Mouse (Mus musculus) kidney, postnatal 0 days (tissue): ENCODE results near the gene Sdk2. TPM values are rescaled to one million over a fixed set of nuclear protein-coding genes. Genes with fewer than 3 reads are reported as not detected.

Experiments used
- ATAC-seq: fragments of 200-750 bp; cut with Nextera tagmentation; replicated peaks from 2 replicates; pipeline ENCODE4 v1.8.0; 2017; ENCODE audit warnings: low read depth, moderate number of reproducible peaks, moderate TSS enrichment, moderate library complexity; ENCODE audit not compliant: low FRiP score
- DNase-seq: peaks from one replicate; pipeline ENCODE4 v3.0.0-alpha.2; 2016; ENCODE audit warnings: low spot score
- H3K27ac ChIP-seq: fragments of 300-500 bp; sonication (generic); 2 replicates; pipeline ENCODE4 v1.5.1; 2014; ENCODE audit warnings: mild to moderate bottlenecking
- H3K27me3 ChIP-seq: fragments of 300-500 bp; sonication (generic); 2 replicates; pipeline ENCODE4 v1.6.1; 2014; ENCODE audit warnings: low read length, mixed read lengths; ENCODE audit not compliant: insufficient read depth
- H3K36me3 ChIP-seq: fragments of 300-500 bp; sonication (generic); 2 replicates; pipeline ENCODE4 v1.6.1; 2014; ENCODE audit warnings: low read length, mixed read lengths; ENCODE audit not compliant: insufficient read depth
- H3K4me1 ChIP-seq: fragments of 300-500 bp; sonication (generic); replicated peaks from 2 replicates; pipeline ENCODE4 v1.6.1; 2014; ENCODE audit warnings: antibody characterized with exemption, low read length, mixed read lengths; ENCODE audit not compliant: insufficient read depth
- H3K4me2 ChIP-seq: fragments of 300-500 bp; sonication (generic); 2 replicates; pipeline ENCODE4 v1.6.1; 2014; ENCODE audit warnings: mild to moderate bottlenecking, low read length, moderate library complexity, mixed read lengths
- H3K4me3 ChIP-seq: fragments of 300-500 bp; sonication (generic); replicated peaks from 2 replicates; pipeline ENCODE4 v1.5.1; 2014; ENCODE audit warnings: low read depth, low read length
- H3K9ac ChIP-seq: fragments of 300-500 bp; sonication (generic); 2 replicates; pipeline ENCODE4 v1.6.1; 2014; ENCODE audit warnings: low read depth, low read length
- H3K9me3 ChIP-seq: fragments of 300-500 bp; sonication (generic); replicated peaks from 2 replicates; pipeline ENCODE4 v1.6.1; 2016; ENCODE audit warnings: low read length, inconsistent platforms, mixed read lengths
- CTCF ChIP-seq: IDR thresholded peaks from 2 replicates; pipeline ENCODE4 v1.5.1; 2016; ENCODE audit warnings: antibody characterized with exemption, low read depth, mild to moderate bottlenecking, moderate library complexity
- WGBS: fragments of 180-500 bp; shearing (Covaris S2); extraction: QIAGEN DNeasy Blood & Tissue Kit; methylation state at CpG from one replicate; pipeline ENCODE4 v1.1.7; 2014; 5-methylcytosine and 5-hydroxymethylcytosine counted together
- polyA plus RNA-seq: library from polyadenylated mRNA; unstranded; fragments of >200 nt; fragmentation: Nextera tagmentation; extraction: Ambion mirVana; gene quantifications from 2 replicates; pipeline ENCODE4 v1.2.1, GENCODE M21; 2015

Sdk2 gene
- polyA plus RNA-seq, 1 experiment from 2014 or later = 2.2 TPM

DNA sequence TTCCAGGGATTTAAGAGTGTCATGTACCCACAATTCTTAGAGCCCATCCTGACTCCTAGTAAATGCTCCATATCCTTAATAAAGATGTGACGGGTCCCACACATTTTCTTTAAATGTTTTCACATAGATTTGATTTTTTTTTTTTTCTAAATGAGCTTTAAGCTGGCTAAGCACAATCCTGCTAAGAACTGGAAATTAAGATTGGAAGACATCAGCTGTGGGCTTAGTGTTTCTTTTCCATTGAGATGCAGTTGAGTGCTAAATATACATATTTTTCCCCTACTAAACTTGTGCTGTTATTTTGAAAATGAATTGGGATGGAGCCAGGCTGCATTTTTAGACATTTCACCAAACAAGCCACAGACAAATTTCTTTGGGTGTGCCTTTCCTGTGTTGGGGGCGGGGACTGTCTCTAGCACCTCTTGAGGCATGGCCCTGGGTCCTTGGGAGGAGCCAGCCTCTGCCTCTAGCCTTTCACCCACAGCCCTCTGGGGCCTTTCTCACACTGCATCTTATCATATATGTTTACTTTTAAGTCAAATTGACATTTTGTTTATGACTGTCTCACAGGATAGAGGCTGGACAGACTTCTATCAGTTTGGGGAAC, 278.6 kb downstream of the Sdk2 start:
- Histone ChIP-seq H3K4me3 (no peak overlapping the region), H3K36me3 (no peaks in the 10 kb centered on the region), H3K9ac (no peak overlapping the region), H3K27me3 (no peaks in the 10 kb centered on the region), H3K4me2 (no peak overlapping the region), H3K9me3 (no peaks in the 10 kb centered on the region), H3K4me1 (peaks cover 30% of the 10 kb centered on the region; the same call in 1 of the 2 replicates), H3K27ac (peak overlapping the region; percentile 60)
- no peak for ATAC-seq
- TF ChIP-seq CTCF = no peak
- 49% methylated on average over 2 of the region's 2 CpGs for whole genome bisulfite sequencing
- DNase-seq = peak; percentile 72

GRCm38 (mm10) chr11:113787432-113788182, 279.2 kb downstream of the Sdk2 start:
- Histone ChIP-seq H3K27me3 (no peaks in the 10 kb centered on the region), H3K4me1 (peaks cover 30% of the 10 kb centered on the region; the same call in 1 of the 2 replicates), H3K9ac (no peak overlapping the region), H3K4me2 (no peak overlapping the region), H3K36me3 (no peaks in the 10 kb centered on the region), H3K9me3 (no peaks in the 10 kb centered on the region), H3K4me3 (no peak overlapping the region), H3K27ac (no peak overlapping the region; the same call in 1 of the 2 replicates)
- ATAC-seq (no peak), DNase-seq (no peak)
- WGBS = 89% methylated on average over 13 of the region's 13 CpGs
- no peak for TF ChIP-seq CTCF

DNA sequence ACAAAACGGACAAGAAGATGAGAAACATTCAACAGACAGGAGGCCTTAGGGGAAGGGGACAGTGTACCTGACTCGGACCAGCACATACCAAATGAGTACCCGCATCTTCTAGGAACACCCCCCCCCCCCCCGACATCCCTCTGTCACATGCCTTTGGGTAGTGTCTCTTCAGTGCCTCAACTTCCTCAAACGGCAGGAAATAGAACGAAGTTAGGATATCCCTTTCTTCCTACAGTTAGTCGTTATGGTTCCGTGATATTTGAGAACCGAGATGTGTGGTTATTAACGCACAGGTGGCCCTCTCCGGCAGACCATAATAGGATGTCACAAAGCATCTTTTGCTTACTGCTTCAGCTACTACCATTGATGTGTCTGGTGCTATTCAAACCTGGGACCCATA, 279.8 kb downstream of the Sdk2 start:
- H3K9ac ChIP-seq = no peak overlapping the region
- no peak for DNase-seq
- TF ChIP-seq CTCF = no peak
- no peak for ATAC-seq
- H3K4me1 ChIP-seq = peaks cover 28% of the 10 kb centered on the region; the same call in 1 of the 2 replicates
- H3K4me3 ChIP-seq = no peak overlapping the region
- H3K4me2 ChIP-seq = no peak overlapping the region
- no peak overlapping the region for H3K27ac ChIP-seq
- H3K27me3 ChIP-seq = no peaks in the 10 kb centered on the region
- H3K36me3 ChIP-seq = no peaks in the 10 kb centered on the region
- H3K9me3 ChIP-seq = no peaks in the 10 kb centered on the region
- 80% methylated on average over 11 of the region's 11 CpGs for WGBS

- DNase-seq (no peak), ATAC-seq (no peak)
- no peak for TF ChIP-seq CTCF
- no peak overlapping the region for H3K4me3 ChIP-seq
- H3K4me1 ChIP-seq = peaks cover 23% of the 10 kb centered on the region; the same call in 1 of the 2 replicates
- no peaks in the 10 kb centered on the region for H3K9me3 ChIP-seq
- no peaks in the 10 kb centered on the region for H3K27me3 ChIP-seq
- WGBS = 45% methylated on average over 4 of the region's 4 CpGs
- H3K9ac ChIP-seq = peak overlapping the region; percentile 40; the same call in 1 of the 2 replicates
- no peaks in the 10 kb centered on the region for H3K36me3 ChIP-seq
- H3K4me2 ChIP-seq = peak overlapping the region; percentile 55; the same call in 1 of the 2 replicates
- H3K27ac ChIP-seq = peak overlapping the region; percentile 94
Measured at GRCm38 (mm10) chr11:113786395-113786794, 280.5 kb downstream of the Sdk2 start.

DNA sequence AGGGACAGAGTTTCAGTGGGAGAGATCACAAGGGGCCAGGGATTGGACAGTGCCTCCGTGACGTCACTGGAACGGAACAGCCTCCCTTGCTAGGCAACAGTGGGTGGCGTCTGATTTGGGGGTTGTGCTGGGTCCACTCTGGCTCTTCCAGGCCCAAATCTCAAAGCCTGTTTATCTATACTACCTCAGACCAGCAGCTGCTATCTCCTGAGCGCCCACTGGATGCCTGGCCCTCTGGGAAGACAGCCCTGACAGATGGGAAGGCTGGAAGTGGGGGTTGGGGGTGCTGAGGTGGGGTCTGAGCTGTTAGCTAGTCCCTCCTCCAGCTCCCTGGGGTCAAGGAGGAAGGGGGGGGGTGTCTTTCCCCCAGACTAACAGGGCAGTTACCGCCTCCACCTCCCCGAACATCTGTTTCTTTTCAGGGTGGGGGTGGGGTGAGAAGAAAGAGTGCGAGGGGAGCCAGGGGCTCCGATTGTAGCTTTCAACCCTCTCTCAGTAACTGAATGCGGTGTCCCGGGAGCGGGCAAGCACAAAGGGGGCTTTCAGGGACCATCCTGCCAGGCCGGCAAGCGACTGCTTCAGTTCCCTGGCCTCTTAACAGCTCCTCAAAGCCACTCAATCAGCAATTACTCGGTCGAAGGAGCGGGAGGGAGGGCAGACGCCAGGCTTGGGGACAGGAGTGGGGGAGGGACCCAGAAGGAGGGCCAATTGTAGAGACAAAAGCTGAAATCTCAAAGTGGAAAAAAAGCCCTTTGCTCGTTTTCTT, 281.3 kb downstream of the Sdk2 start:
- peak overlapping the region; percentile 55 for H3K4me2 ChIP-seq
- 4% methylated on average over 19 of the region's 19 CpGs for WGBS
- H3K4me1 ChIP-seq = peaks cover 23% of the 10 kb centered on the region; the same call in 1 of the 2 replicates
- no peaks in the 10 kb centered on the region for H3K27me3 ChIP-seq
- no peaks in the 10 kb centered on the region for H3K36me3 ChIP-seq
- peak overlapping the region; percentile 21; the same call in 1 of the 2 replicates for H3K4me3 ChIP-seq
- H3K9ac ChIP-seq = peak overlapping the region; percentile 40; the same call in 1 of the 2 replicates
- no peaks in the 10 kb centered on the region for H3K9me3 ChIP-seq
- DNase-seq (peak; percentile 94), ATAC-seq (peak; percentile 87)
- no peak for TF ChIP-seq CTCF
- peak overlapping the region; percentile 94 for H3K27ac ChIP-seq
